Mouse (Mus musculus) embryonic facial prominence, embryonic 10.5 days (tissue): ENCODE results near the gene Ncan. TPM values are rescaled to one million over a fixed set of nuclear protein-coding genes. Genes with fewer than 3 reads are reported as not detected.
A peak's percentile ranks its signal among the peaks of the same experiment; 100 is the strongest.
"Not testable (repeated sequence)": the region's sequence is repeated elsewhere in the genome, so short reads cannot be mapped to it uniquely, and the experiment has no call there.

ENCODE experiments used
- DNase-seq: peaks from one replicate; pipeline ENCODE4 v3.0.0-alpha.2; 2017; ENCODE audit warnings: low spot score
- H3K27ac ChIP-seq: fragments of 300-500 bp; sonication (generic); replicated peaks from 2 replicates; pipeline ENCODE4 v1.5.1; 2016; ENCODE audit warnings: mild to moderate bottlenecking
- H3K27me3 ChIP-seq: fragments of 300-500 bp; sonication (generic); replicated peaks from 2 replicates; pipeline ENCODE4 v1.6.1; 2016; ENCODE audit warnings: low read depth, mild to moderate bottlenecking; ENCODE audit not compliant: poor library complexity, severe bottlenecking
- H3K36me3 ChIP-seq: fragments of 300-500 bp; sonication (generic); replicated peaks from 2 replicates; pipeline ENCODE4 v1.6.1; 2016; ENCODE audit warnings: mild to moderate bottlenecking, moderate library complexity
- H3K4me1 ChIP-seq: fragments of 300-500 bp; sonication (generic); 2 replicates; pipeline ENCODE4 v1.6.1; 2016
- H3K4me3 ChIP-seq: fragments of 300-500 bp; sonication (generic); 2 replicates; pipeline ENCODE4 v1.5.1; 2016; ENCODE audit warnings: mild to moderate bottlenecking, moderate library complexity
- H3K9me3 ChIP-seq: fragments of 300-500 bp; sonication (generic); 2 replicates; pipeline ENCODE4 v1.6.1; 2016; ENCODE audit warnings: mild to moderate bottlenecking
- WGBS: fragments of 180-500 bp; shearing (Covaris S2); methylation state at CpG from one replicate; pipeline ENCODE4 v1.1.7; 2016; 5-methylcytosine and 5-hydroxymethylcytosine counted together
- microRNA-seq: library from miRNA; unstranded; fragments of <30 nt; microRNA quantifications from one replicate; pipeline ENCODE4, GENCODE M21; 2017
- polyA plus RNA-seq: library from polyadenylated mRNA; unstranded; fragments of >200 nt; fragmentation: Nextera tagmentation; extraction: Ambion mirVana; gene quantifications from 2 replicates; pipeline ENCODE4 v1.2.1, GENCODE M21; 2016

Gene Ncan
- polyA plus RNA-seq, 1 experiment from 2014 or later, result 6.2 TPM

DNA sequence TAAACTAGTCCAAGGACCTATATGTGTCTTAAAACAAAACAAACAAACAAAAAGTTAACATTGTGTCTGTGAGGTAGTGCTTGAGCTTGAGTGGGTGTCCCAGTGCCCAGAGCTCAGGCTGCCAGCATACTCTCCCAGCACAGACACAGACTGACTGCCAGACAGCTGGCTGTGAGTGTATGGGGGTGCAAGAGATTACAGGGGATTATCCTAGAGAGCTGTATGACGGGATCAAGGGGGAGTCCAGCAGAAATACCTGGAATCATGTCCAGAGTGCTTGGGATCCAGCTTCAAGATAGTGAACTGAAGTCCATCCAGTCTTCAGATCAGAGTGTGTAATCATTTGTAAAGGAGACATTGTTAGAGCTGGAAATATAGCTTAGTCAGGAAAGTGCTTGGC lies 63.0 kb downstream of the Ncan start:
- no peak overlapping the region for H3K27ac ChIP-seq
- no peaks in the 10 kb centered on the region for H3K9me3 ChIP-seq
- no peak overlapping the region for H3K4me3 ChIP-seq
- DNase-seq, result no peak
- WGBS, result 84% methylated on average over 1 of the region's 1 CpGs
- H3K27me3 ChIP-seq, result no peaks in the 10 kb centered on the region
- no peaks in the 10 kb centered on the region for H3K4me1 ChIP-seq
- H3K36me3 ChIP-seq, result peaks cover 95% of the 10 kb centered on the region

DNA sequence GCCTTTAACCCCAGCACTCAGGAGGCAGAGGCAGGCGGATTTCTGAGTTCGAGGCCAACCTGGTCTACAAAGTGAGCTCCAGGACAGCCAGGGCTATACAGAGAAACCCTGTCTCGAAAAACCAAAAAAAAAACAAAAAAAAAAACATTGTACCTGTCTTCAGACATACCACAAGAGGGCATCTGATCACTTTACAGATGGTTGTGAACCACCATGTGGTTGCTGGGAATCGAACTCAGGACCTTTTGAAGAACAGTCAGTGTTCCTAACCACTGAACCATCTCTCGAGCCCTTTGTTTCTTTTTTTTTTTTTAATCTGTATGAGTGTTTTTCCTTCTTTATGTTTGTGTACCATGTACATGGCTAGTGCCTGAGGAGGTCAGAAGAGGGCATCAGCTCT lies 70.2 kb downstream of the Ncan start:
- DNase-seq, H3K4me3 ChIP-seq, H3K9me3 ChIP-seq, H3K27ac ChIP-seq, H3K27me3 ChIP-seq, H3K4me1 ChIP-seq: not testable (repeated sequence)
- 87% methylated on average over 5 of the region's 5 CpGs for whole genome bisulfite sequencing
- H3K36me3 ChIP-seq, result peaks cover 75% of the 10 kb centered on the region

DNA sequence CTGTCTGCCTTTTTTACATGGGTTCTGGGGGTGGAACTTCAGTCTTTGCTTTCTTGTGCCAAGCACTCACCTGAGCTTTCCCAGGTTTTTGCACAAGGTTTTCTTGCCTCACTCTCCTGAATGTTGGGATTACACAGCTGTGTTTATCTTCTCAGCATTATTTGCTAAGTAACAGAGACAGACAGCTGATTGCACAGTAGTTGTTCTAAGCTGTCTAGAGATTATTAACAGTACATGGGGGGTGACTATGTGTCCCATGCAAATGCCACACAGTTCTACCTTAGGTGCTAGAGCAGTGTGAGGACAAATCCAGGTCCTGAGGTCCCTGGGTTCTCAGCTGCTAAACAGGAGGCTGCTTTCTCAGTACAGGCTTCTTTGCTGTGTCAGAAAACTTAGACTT lies 71.0 kb downstream of the Ncan start:
- Histone ChIP-seq H3K4me3 (no peak overlapping the region), H3K9me3 (no peaks in the 10 kb centered on the region), H3K4me1 (peaks cover 4% of the 10 kb centered on the region; the same call in 1 of the 2 replicates), H3K27me3 (no peaks in the 10 kb centered on the region), H3K27ac (no peak overlapping the region), H3K36me3 (peaks cover 67% of the 10 kb centered on the region)
- DNase-seq, result no peak

- Histone ChIP-seq H3K4me1 (peaks cover 41% of the 10 kb centered on the region), H3K4me3 (peak overlapping the region; percentile 81)
- 87% methylated on average over 5 of the region's 5 CpGs for WGBS
These were observed 76.7 kb downstream of the Ncan start for GRCm38 (mm10) chr8:70043996-70044395.

More at GRCm38 (mm10) chr8:70043996-70044395, 76.7 kb downstream of the Ncan start:
- H3K36me3 ChIP-seq, result peaks cover 23% of the 10 kb centered on the region
- H3K9me3 ChIP-seq, result no peaks in the 10 kb centered on the region
- DNase-seq, result no peak
- H3K27ac ChIP-seq, result no peak overlapping the region
- no peaks in the 10 kb centered on the region for H3K27me3 ChIP-seq

Small RNA genes within 50 kb of the gene (microRNA-seq; reads per million reads assigned to microRNA genes)
- gene Mir7066, result not detected

Other genes starting within 250 kb of the Ncan start
- gene Cilp2, start 233.2 kb downstream of the Ncan start, polyA plus RNA-seq, result 0.39 and 0.54 TPM in 2 replicates
- gene Tssk6, start 218.7 kb downstream of the Ncan start, polyA plus RNA-seq, result 4.4 and 4.8 TPM in 2 replicates
- gene Ndufa13, start 218.3 kb downstream of the Ncan start, polyA plus RNA-seq, result 159 and 164 TPM in 2 replicates
- gene Yjefn3, start 218.2 kb downstream of the Ncan start, polyA plus RNA-seq, result 4.2 and 4.3 TPM in 2 replicates
- gene Gatad2a, start 124.5 kb downstream of the Ncan start, polyA plus RNA-seq, result 57.3 and 59.9 TPM in 2 replicates
- 63.9 and 67.3 TPM in 2 replicates for gene Mau2, start 78.1 kb downstream of the Ncan start, polyA plus RNA-seq
- gene Sugp1, start 78.1 kb downstream of the Ncan start, polyA plus RNA-seq, result 53.5 and 56.5 TPM in 2 replicates
- 0.47 and 0.80 TPM in 2 replicates for gene Tm6sf2, start 47.9 kb downstream of the Ncan start, polyA plus RNA-seq
- 0.14 and 0.24 TPM in 2 replicates for gene Hapln4, start 37.4 kb downstream of the Ncan start, polyA plus RNA-seq
- 32.0 and 33.4 TPM in 2 replicates for gene Nr2c2ap, start 10.5 kb upstream of the Ncan start, polyA plus RNA-seq
- 22.4 and 25.2 TPM in 2 replicates for gene Rfxank, start 18.3 kb upstream of the Ncan start, polyA plus RNA-seq
- 45.8 and 46.8 TPM in 2 replicates for gene Borcs8, start 18.6 kb upstream of the Ncan start, polyA plus RNA-seq
- 0.69 and 0.70 TPM in 2 replicates for gene Mef2b, start 18.8 kb upstream of the Ncan start, polyA plus RNA-seq
- 66.1 and 72.1 TPM in 2 replicates for gene Tmem161a, start 51.5 kb upstream of the Ncan start, polyA plus RNA-seq
- gene Slc25a42, start 91.4 kb upstream of the Ncan start, polyA plus RNA-seq, result 2.6 and 2.9 TPM in 2 replicates
- 47.0 and 50.8 TPM in 2 replicates for gene Sugp2, start 113.4 kb upstream of the Ncan start, polyA plus RNA-seq
- gene Armc6, start 113.6 kb upstream of the Ncan start, polyA plus RNA-seq, result 30.8 and 31.9 TPM in 2 replicates
- 121 and 130 TPM in 2 replicates for gene Homer3, start 162.0 kb upstream of the Ncan start, polyA plus RNA-seq
- 51.0 and 58.1 TPM in 2 replicates for gene Ddx49, start 181.6 kb upstream of the Ncan start, polyA plus RNA-seq
- 293 and 297 TPM in 2 replicates for gene Cope, start 181.6 kb upstream of the Ncan start, polyA plus RNA-seq
- 2.3 and 4.1 TPM in 2 replicates for gene Cers1, start 194.9 kb upstream of the Ncan start, polyA plus RNA-seq
- gene Gdf1, start 208.9 kb upstream of the Ncan start, polyA plus RNA-seq, result 5.6 and 5.7 TPM in 2 replicates
- 21.9 and 22.1 TPM in 2 replicates for gene Upf1, start 232.4 kb upstream of the Ncan start, polyA plus RNA-seq